Mouse (Mus musculus): ENCODE results near the gene Slc16a13. TPM values are rescaled to one million over a fixed set of nuclear protein-coding genes. Genes with fewer than 3 reads are reported as not detected.

Slc16a13 gene
- polyA plus RNA-seq, 1 experiment from 2014 or later: 9.1 TPM

GRCm38 (mm10) chr11:70168136-70168535, 52.7 kb downstream of the Slc16a13 start:
- Histone ChIP-seq H3K9ac (ENCODE audit: low read depth, low read length) (no peak overlapping the region), H3K36me3 (ENCODE audit: control insufficient read depth, insufficient read depth, low read length) (no peaks in the 10 kb centered on the region), H3K27ac (ENCODE audit: low read depth, low read length) (no peak overlapping the region), H3K4me3 (ENCODE audit: low read depth, low read length) (no peak overlapping the region), H3K4me1 (replicated peaks; ENCODE audit: control insufficient read depth, insufficient read depth, low read length) (no peaks in the 10 kb centered on the region), H3K4me2 (no peak overlapping the region), H3K9me3 (ENCODE audit: control insufficient read depth, low read length) (no peaks in the 10 kb centered on the region), H3K27me3 (replicated peaks; ENCODE audit: control insufficient read depth, insufficient read depth, low read length) (no peaks in the 10 kb centered on the region)
- WGBS: 57% methylated on average over 7 of the region's 7 CpGs
- ATAC-seq (replicated peaks; ENCODE audit: low FRiP score): no peak
- DNase-seq (ENCODE audit: low spot score): no peak

MicroRNAs encoded within 50 kb of the gene (microRNA counts, 519-probe panel; counts per million panel counts)
- microRNA mmu-miR-195: not detected
- not detected for microRNA mmu-miR-497

Small RNA genes lying within 50 kb of the gene (microRNA-seq; reads per million reads assigned to microRNA genes)
- gene Mir195a (ENCODE audit: borderline number of aligned reads) (382 reads per million, percentile 63 among the genes with 10 or more reads in this experiment), gene Mir497 (ENCODE audit: borderline number of aligned reads) (not detected), gene Mir497b (ENCODE audit: borderline number of aligned reads) (not detected)

Other genes with a start within 250 kb of the Slc16a13 start
- gene Ctdnep1, start 239.9 kb downstream of the Slc16a13 start, polyA plus RNA-seq (2014; fragmentation: Nextera tagmentation; extraction: Ambion mirVana): 20.8 and 24.0 TPM in 2 replicates
- 131 and 146 TPM in 2 replicates for gene Elp5, start 238.5 kb downstream of the Slc16a13 start, polyA plus RNA-seq (2014; fragmentation: Nextera tagmentation; extraction: Ambion mirVana)
- 302 and 311 TPM in 2 replicates for gene Gabarap, start 229.9 kb downstream of the Slc16a13 start, polyA plus RNA-seq (2014; fragmentation: Nextera tagmentation; extraction: Ambion mirVana)
- 33.2 and 36.6 TPM in 2 replicates for gene Phf23, start 225.3 kb downstream of the Slc16a13 start, polyA plus RNA-seq (2014; fragmentation: Nextera tagmentation; extraction: Ambion mirVana)
- 22.1 and 23.3 TPM in 2 replicates for gene Dvl2, start 220.5 kb downstream of the Slc16a13 start, polyA plus RNA-seq (2014; fragmentation: Nextera tagmentation; extraction: Ambion mirVana)
- gene Acadvl, start 205.7 kb downstream of the Slc16a13 start, polyA plus RNA-seq (2014; fragmentation: Nextera tagmentation; extraction: Ambion mirVana): 85.7 and 89.7 TPM in 2 replicates
- gene Dlg4, start 204.1 kb downstream of the Slc16a13 start, polyA plus RNA-seq (2014; fragmentation: Nextera tagmentation; extraction: Ambion mirVana): 9.3 and 9.4 TPM in 2 replicates
- 0.40 and 0.66 TPM in 2 replicates for gene Asgr1, start 167.0 kb downstream of the Slc16a13 start, polyA plus RNA-seq (2014; fragmentation: Nextera tagmentation; extraction: Ambion mirVana)
- gene Asgr2, start 128.4 kb downstream of the Slc16a13 start, polyA plus RNA-seq (2014; fragmentation: Nextera tagmentation; extraction: Ambion mirVana): 4.3 and 5.8 TPM in 2 replicates
- gene Mgl2, start 90.7 kb downstream of the Slc16a13 start, polyA plus RNA-seq (2014; fragmentation: Nextera tagmentation; extraction: Ambion mirVana): 0.63 and 1.5 TPM in 2 replicates
- gene Clec10a, start 64.9 kb downstream of the Slc16a13 start, polyA plus RNA-seq (2014; fragmentation: Nextera tagmentation; extraction: Ambion mirVana): 0.41 and 0.53 TPM in 2 replicates
- 0.75 and 0.81 TPM in 2 replicates for gene Slc16a11, start 8.3 kb downstream of the Slc16a13 start, polyA plus RNA-seq (2014; fragmentation: Nextera tagmentation; extraction: Ambion mirVana)
- 6.8 and 7.3 TPM in 2 replicates for gene Bcl6b, start 8.7 kb upstream of the Slc16a13 start, polyA plus RNA-seq (2014; fragmentation: Nextera tagmentation; extraction: Ambion mirVana)
- gene 0610010K14Rik, start 16.9 kb upstream of the Slc16a13 start, polyA plus RNA-seq (2014; fragmentation: Nextera tagmentation; extraction: Ambion mirVana): 138 and 140 TPM in 2 replicates
- 7.6 and 9.6 TPM in 2 replicates for gene Gm21988, start 18.8 kb upstream of the Slc16a13 start, polyA plus RNA-seq (2014; fragmentation: Nextera tagmentation; extraction: Ambion mirVana)
- gene Rnasek, start 18.8 kb upstream of the Slc16a13 start, polyA plus RNA-seq (2014; fragmentation: Nextera tagmentation; extraction: Ambion mirVana): 184 and 188 TPM in 2 replicates
- gene Alox12, start 34.3 kb upstream of the Slc16a13 start, polyA plus RNA-seq (2014; fragmentation: Nextera tagmentation; extraction: Ambion mirVana): 21.5 and 22.5 TPM in 2 replicates
- 0.29 TPM in 1 of 2 replicates, not detected in the other for gene Alox12e, start 101.6 kb upstream of the Slc16a13 start, polyA plus RNA-seq (2014; fragmentation: Nextera tagmentation; extraction: Ambion mirVana)
- gene Alox15, start 131.0 kb upstream of the Slc16a13 start, polyA plus RNA-seq (2014; fragmentation: Nextera tagmentation; extraction: Ambion mirVana): 1.0 and 2.1 TPM in 2 replicates
- gene Pelp1, start 189.0 kb upstream of the Slc16a13 start, polyA plus RNA-seq (2014; fragmentation: Nextera tagmentation; extraction: Ambion mirVana): 48.5 and 51.2 TPM in 2 replicates
- gene Arrb2, start 211.6 kb upstream of the Slc16a13 start, polyA plus RNA-seq (2014; fragmentation: Nextera tagmentation; extraction: Ambion mirVana): 31.5 and 35.9 TPM in 2 replicates
- gene Med11, start 230.9 kb upstream of the Slc16a13 start, polyA plus RNA-seq (2014; fragmentation: Nextera tagmentation; extraction: Ambion mirVana): 33.8 and 36.2 TPM in 2 replicates
- gene Zmynd15, start 238.4 kb upstream of the Slc16a13 start, polyA plus RNA-seq (2014; fragmentation: Nextera tagmentation; extraction: Ambion mirVana): 0.19 and 0.58 TPM in 2 replicates
- gene Cxcl16, start 238.9 kb upstream of the Slc16a13 start, polyA plus RNA-seq (2014; fragmentation: Nextera tagmentation; extraction: Ambion mirVana): 0.91 and 1.6 TPM in 2 replicates